Mouse (Mus musculus) adrenal gland, adult 18-20 months (tissue): ENCODE measurements around the gene Timmdc1. TPM values are rescaled to one million over a fixed set of nuclear protein-coding genes. Genes with fewer than 3 reads are reported as not detected.

ENCODE experiments used
- DNase-seq, 2 experiments: peaks; one replicate each; pipeline ENCODE4 v3.0.0; 2021 to 2022; ENCODE audit warnings: low spot score in 2 of 2
- total RNA-seq, 2 experiments: library from RNA; stranded (reverse); gene quantifications; 1 replicate in 1 of 2; 2 replicates in 1 of 2; pipeline ENCODE4 v1.2.3; 2021

Gene Timmdc1
- total RNA-seq, 2 experiments from 2014 or later = 43.9 to 51.5 TPM

DNA sequence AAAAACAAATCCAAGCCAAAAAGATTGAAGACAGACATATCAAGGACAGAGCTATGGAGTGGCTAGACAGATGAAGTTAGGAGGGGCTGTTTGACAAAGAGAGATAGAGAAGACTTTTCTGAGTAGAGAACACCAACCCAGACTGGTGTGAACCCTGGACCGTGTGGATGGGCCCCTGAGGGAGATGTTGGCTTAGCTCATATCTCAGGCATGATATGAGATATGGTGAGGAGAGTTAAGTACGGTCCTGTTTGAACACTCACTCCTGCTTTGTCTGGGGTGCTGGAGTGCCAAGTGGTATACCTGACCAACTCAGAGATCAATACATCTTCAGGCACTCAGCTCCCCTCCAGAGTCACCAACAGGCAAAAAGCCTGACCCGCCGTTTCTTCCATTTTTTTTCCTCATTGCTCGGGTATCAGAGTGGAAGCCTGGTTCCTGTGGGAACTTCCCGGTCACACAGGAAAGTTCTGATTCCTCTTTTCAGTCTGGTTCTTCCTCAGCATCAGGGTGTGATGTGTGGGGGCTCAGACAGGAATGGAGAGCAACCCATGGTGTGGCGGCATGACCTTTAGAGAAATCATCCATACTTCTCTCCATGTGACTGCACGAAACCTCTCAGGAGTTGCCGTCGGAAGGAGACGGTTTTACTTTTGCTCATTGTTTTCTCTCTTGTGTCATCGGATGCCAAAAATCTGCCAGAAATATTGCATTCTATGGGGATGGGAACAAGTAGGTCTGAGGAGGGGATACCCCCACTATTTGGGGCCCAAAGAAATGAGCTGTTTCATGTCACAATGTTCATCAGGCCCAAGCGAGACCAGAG, 55.2 kb downstream of the Timmdc1 start:
- DNase-seq = no peak

- DNase-seq = peak in 1 of 2 experiments; percentile 19
These were observed 56.4 kb downstream of the Timmdc1 start for GRCm38 (mm10) chr16:38466089-38466488.

GRCm38 (mm10) chr16:38463305-38463704, 59.2 kb downstream of the Timmdc1 start:
- no peak for DNase-seq

GRCm38 (mm10) chr16:38462161-38462560, 60.3 kb downstream of the Timmdc1 start:
- no peak for DNase-seq

- no peak for DNase-seq
These were observed 60.7 kb downstream of the Timmdc1 start for GRCm38 (mm10) chr16:38461749-38462148.

DNA sequence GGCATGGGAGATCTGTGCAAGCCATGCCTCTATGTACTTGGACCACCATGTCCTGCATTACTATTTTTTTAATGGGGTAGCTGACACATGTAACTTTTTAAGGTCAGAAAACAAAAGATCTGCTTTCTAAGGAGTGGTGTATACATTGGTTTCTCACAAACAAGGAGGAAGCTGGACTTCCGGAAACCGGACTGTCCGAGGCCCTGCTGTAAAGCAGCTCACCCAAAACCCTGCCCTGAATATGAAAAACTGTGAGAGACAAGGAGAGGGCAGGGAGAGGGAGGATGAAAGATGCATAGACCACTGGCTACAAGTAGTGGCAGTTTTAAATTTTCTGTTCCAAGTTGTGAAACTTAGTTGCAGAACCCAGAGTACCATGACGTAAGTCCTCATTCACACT, 62.5 kb downstream of the Timmdc1 start:
- no peak for DNase-seq

DNA sequence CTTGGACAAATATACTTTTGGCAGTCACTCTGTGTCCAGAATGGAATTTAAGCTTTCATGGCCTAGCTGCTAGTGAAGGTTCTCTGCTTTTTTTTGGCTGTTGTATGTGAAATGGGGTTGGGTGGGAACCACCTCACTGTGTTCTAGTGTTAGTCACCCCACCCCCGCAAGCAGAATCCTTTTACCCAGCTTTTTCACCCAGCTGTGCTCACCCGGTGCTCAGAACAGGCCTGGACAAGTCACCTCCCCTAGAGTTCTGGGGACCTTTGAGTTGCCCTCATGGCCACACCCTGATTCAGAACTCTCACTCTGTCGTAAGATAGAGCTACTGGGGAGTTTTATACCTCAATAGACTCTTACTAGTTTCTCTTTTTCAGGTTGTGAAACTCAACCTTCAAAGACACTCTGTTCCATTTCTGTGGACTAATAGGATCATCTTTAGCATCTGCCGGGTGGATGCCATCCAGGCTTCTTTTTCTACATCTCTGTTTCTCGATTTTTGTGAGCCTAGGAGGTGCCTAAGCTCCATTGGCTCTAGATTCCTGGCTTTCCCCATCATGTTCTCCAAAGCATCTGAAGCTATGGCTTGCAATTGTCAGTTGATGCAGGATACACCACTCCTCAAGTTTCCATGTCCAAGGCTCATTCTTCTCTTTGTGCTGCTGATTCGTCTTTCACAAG, 63.7 kb downstream of the Timmdc1 start:
- DNase-seq = no peak

DNA sequence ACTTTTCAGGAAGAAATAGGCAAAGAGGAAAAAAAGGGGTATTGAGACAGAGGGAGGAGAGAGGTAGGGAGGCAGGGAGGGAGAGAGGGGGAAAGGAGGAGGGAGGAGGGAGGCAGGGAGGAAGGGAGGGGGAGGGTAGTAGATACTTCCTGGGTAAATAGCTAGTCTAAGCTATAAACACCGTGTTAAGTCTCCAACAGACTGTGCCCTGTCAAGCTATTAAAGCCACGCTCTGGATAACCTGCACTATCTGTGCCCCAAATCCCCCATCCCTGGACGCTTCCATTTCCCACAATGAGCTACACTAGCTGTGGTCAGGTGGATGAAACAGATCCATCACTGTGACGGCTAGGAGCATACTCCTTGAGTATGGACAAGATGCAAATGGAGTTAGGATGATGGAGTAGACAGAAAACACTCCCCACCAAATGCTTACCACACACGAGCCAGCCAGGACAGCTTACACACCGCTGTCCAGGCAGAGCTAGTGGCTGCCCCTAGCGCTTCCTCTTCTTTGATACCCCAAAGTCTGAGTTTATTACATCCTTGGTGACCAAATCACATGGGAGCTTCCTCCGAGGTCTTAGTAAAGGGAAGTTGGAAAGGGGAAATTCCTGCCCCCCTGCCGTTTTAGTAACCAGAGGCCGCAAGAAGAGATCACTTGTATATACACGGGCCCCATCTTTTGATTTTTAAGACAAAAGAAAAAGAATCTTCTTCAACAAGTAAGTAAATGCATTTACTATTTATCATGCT, 65.5 kb downstream of the Timmdc1 start:
- no peak for DNase-seq

- DNase-seq = no peak
These were observed 66.7 kb downstream of the Timmdc1 start, which contains the start of gene Cd80 for GRCm38 (mm10) chr16:38455511-38456418. Cd80 (plus strand) TSS chr16:38455561.

DNA sequence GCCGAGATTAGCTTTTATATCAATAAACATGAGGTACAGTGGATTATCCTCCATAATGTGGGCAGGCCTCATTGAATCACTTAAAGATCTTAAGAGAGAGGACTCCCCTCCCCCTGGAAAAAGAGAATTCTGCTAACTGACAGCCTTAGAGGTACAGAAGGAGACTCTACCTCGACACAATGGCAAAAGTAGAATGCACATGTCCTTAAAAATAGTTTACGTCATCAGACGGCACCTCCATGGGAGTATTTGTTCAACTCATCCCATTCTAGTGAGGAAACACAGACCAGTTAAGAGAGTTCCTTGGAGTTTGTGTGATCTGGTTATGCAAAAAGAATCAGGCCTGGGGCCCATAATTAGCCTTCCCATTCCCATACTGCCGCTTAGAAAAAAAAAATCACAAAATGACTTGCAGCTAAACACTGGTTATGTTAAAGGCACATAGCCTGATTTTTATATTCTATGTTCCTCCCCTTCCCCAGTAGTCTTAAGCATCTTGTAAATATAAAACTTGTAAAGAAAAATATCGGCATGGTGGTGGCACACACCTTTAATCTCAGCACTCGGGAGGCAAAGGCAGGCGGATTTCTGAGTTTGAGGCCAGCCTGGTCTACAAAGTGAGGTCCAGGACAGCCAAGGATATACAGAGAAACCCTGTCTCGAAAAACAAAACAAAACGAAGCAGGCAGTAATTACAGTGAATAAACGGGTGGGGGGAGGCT, 67.8 kb downstream of the Timmdc1 start:
- no peak for DNase-seq

DNA sequence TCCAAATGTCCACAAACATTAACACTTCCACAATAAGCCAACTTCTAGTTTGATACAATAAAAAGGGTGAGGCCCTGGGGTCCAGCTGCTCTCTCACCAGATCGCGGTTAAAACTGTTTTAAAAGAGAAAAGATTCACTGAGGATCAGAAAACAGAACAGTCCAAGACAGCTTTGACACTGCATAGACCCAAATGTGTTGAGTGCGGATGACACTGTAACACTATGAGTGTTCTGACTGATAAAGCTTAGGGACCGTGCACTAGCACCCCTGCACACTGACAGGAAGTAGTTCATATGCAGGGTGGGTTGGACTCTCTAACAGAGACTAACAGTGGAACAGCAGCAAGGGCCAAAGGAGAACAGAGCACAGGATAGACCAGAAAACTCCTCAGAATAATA, 68.5 kb downstream of the Timmdc1 start:
- DNase-seq = no peak

DNA sequence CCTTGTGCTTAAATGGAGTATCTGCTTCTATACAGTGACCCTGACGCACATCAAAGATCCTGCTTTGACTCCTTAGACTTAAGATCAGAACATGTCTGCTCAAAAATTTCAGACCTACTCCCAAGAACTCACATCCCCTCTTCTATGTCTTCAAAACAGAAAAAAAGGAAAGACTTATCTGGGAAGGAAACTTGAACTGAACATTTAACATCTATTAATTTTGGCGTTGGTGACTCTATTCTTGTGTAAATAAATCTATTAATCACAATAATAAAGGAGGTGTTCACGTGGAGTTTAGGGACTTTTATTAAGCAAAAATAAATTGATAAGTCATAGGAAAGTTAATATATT, 69.3 kb downstream of the Timmdc1 start:
- no peak for DNase-seq

GRCm38 (mm10) chr16:38452442-38453202, 69.8 kb downstream of the Timmdc1 start, which contains the start of gene Adprh:
Adprh (minus strand) TSS chr16:38452703.
- peak; percentile 92 to 93 for DNase-seq

DNA sequence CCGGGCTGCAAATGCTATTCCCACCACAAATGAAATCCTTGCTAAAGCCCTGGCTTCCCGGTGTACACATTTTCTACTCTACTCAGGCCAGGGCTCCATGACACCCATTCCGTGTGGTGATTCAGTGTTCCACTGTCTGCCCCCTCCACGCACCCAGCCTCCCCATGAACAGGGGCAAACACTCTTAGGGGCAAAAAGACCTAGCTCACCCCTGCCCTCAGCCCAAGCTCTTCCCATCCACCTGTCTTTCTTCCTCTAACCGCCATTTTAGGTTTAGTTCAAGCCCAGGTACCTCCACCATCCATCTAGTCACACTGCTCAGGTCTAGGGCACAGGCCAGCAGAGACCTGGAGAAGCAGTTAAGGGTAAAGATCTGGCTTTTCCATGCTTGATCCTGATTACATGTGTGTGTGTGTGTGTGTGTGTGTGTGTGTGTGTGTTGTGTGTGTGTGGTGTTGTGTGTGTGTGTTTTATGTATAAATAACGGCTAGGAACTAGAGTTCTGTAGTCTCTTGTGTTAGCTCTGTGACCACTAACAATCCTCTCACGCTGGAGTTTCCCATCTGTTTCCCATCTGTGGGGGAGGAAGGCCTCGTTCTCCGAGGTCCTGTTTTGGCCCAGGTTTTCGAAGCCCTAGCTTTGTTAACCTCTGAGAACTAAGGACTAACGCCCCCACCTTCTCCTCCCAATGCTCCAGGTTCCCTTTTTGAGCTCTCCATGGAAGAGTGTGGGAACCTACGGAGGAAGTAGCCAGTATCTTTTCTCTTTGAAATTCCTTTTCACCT, 70.8 kb downstream of the Timmdc1 start:
- no peak for DNase-seq

GRCm38 (mm10) chr16:38450707-38451106, 71.8 kb downstream of the Timmdc1 start:
- no peak for DNase-seq

DNA sequence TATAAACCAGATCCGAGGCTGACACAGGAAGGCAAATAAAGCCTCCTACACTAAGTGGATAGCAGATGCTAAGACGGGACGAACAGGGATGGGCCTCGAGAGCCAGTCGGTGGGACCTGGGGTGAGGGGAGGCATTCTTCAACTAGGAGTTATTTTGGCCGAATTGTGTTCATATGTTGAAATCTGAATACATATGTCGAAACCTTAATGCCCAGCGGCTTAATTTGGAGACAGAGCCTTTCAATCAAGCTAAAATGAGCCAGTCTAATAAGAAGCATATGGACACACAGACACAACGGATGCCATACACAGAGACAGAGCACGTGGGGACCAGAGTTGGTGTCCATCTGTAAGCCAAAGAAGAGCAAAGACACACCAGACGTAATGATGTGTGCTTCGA, 74.0 kb downstream of the Timmdc1 start:
- no peak for DNase-seq
